Mouse (Mus musculus): ENCODE measurements around the gene Kcnab1. TPM values are rescaled to one million over a fixed set of nuclear protein-coding genes. Genes with fewer than 3 reads are reported as not detected.

Gene Kcnab1
- polyA plus RNA-seq, 1 experiment from 2014 or later: 2.3 TPM

- Histone ChIP-seq H3K4me2 (no peak overlapping the region), H3K27me3 (no peaks in the 10 kb centered on the region), H3K9ac (no peak overlapping the region), H3K4me3 (no peak overlapping the region), H3K4me1 (no peaks in the 10 kb centered on the region), H3K36me3 (no peaks in the 10 kb centered on the region), H3K27ac (no peak overlapping the region), H3K9me3 (no peaks in the 10 kb centered on the region)
- 65% methylated on average over 2 of the region's 2 CpGs for WGBS
- no peak for ATAC-seq (ENCODE audit: borderline replicate concordance, extremely low read depth, low FRiP score, low TSS enrichment)
Observed at GRCm38 (mm10) chr3:65358275-65358674, 249.1 kb downstream of the Kcnab1 start.

- Histone ChIP-seq H3K4me3 (no peak overlapping the region), H3K9ac (no peak overlapping the region), H3K4me2 (no peak overlapping the region), H3K36me3 (no peaks in the 10 kb centered on the region), H3K4me1 (no peaks in the 10 kb centered on the region), H3K9me3 (no peaks in the 10 kb centered on the region), H3K27me3 (no peaks in the 10 kb centered on the region), H3K27ac (no peak overlapping the region)
- 83% methylated on average over 2 of the region's 2 CpGs for WGBS
- no peak for ATAC-seq (ENCODE audit: borderline replicate concordance, extremely low read depth, low FRiP score, low TSS enrichment)
Observed at GRCm38 (mm10) chr3:65358841-65359240, 249.7 kb downstream of the Kcnab1 start.

- ATAC-seq (ENCODE audit: borderline replicate concordance, extremely low read depth, low FRiP score, low TSS enrichment): peak; percentile 35; the same call in 1 of the 2 replicates
- WGBS: 35% methylated on average over 8 of the region's 8 CpGs
- no peak overlapping the region for H3K4me3 ChIP-seq
- no peak overlapping the region for H3K4me2 ChIP-seq
- no peak overlapping the region for H3K9ac ChIP-seq
- H3K9me3 ChIP-seq: no peaks in the 10 kb centered on the region
- H3K4me1 ChIP-seq: no peaks in the 10 kb centered on the region
- no peaks in the 10 kb centered on the region for H3K27me3 ChIP-seq
- no peak overlapping the region for H3K27ac ChIP-seq
- no peaks in the 10 kb centered on the region for H3K36me3 ChIP-seq
Observed at GRCm38 (mm10) chr3:65360163-65360969, 251.2 kb downstream of the Kcnab1 start.

- no peaks in the 10 kb centered on the region for H3K27me3 ChIP-seq
- ATAC-seq (ENCODE audit: borderline replicate concordance, extremely low read depth, low FRiP score, low TSS enrichment): no peak
- H3K4me2 ChIP-seq: no peak overlapping the region
- H3K4me1 ChIP-seq: no peaks in the 10 kb centered on the region
- H3K4me3 ChIP-seq: no peak overlapping the region
- no peak overlapping the region for H3K27ac ChIP-seq
- H3K9ac ChIP-seq: no peak overlapping the region
- H3K36me3 ChIP-seq: peaks cover 3% of the 10 kb centered on the region; the same call in 1 of the 2 replicates
- 75% methylated on average over 1 of the region's 1 CpGs for WGBS
- no peaks in the 10 kb centered on the region for H3K9me3 ChIP-seq
Observed at GRCm38 (mm10) chr3:65363438-65363837, 254.3 kb downstream of the Kcnab1 start.

GRCm38 (mm10) chr3:65365184-65365583 lies 256.0 kb downstream of the Kcnab1 start:
- no peaks in the 10 kb centered on the region for H3K27me3 ChIP-seq
- H3K36me3 ChIP-seq: peaks cover 12% of the 10 kb centered on the region
- ATAC-seq (ENCODE audit: borderline replicate concordance, extremely low read depth, low FRiP score, low TSS enrichment): no peak
- WGBS: 64% methylated on average over 6 of the region's 6 CpGs
- H3K9me3 ChIP-seq: no peaks in the 10 kb centered on the region
- no peak overlapping the region for H3K4me3 ChIP-seq
- H3K4me1 ChIP-seq: no peaks in the 10 kb centered on the region
- no peak overlapping the region for H3K27ac ChIP-seq
- no peak overlapping the region for H3K9ac ChIP-seq
- no peak overlapping the region for H3K4me2 ChIP-seq

GRCm38 (mm10) chr3:65365921-65366710 lies 256.9 kb downstream of the Kcnab1 start:
- Histone ChIP-seq H3K27ac (no peak overlapping the region), H3K9me3 (no peaks in the 10 kb centered on the region), H3K4me1 (no peaks in the 10 kb centered on the region), H3K36me3 (peaks cover 16% of the 10 kb centered on the region), H3K9ac (no peak overlapping the region), H3K4me2 (no peak overlapping the region), H3K27me3 (no peaks in the 10 kb centered on the region), H3K4me3 (no peak overlapping the region)
- 77% methylated on average over 10 of the region's 10 CpGs for WGBS
- ATAC-seq (ENCODE audit: borderline replicate concordance, extremely low read depth, low FRiP score, low TSS enrichment): no peak

- Histone ChIP-seq H3K36me3 (peaks cover 24% of the 10 kb centered on the region), H3K4me2 (no peak overlapping the region), H3K27ac (no peak overlapping the region), H3K27me3 (no peaks in the 10 kb centered on the region), H3K9me3 (no peaks in the 10 kb centered on the region), H3K4me1 (no peaks in the 10 kb centered on the region), H3K9ac (no peak overlapping the region), H3K4me3 (no peak overlapping the region)
- WGBS: 70% methylated on average over 4 of the region's 4 CpGs
- ATAC-seq (ENCODE audit: borderline replicate concordance, extremely low read depth, low FRiP score, low TSS enrichment): no peak
Observed at GRCm38 (mm10) chr3:65367944-65368343, 258.8 kb downstream of the Kcnab1 start.

GRCm38 (mm10) chr3:65372552-65372951 lies 263.4 kb downstream of the Kcnab1 start:
- Histone ChIP-seq H3K9ac (no peak overlapping the region), H3K4me2 (no peak overlapping the region), H3K27ac (no peak overlapping the region), H3K4me1 (no peaks in the 10 kb centered on the region), H3K4me3 (no peak overlapping the region), H3K36me3 (peaks cover 34% of the 10 kb centered on the region), H3K9me3 (no peaks in the 10 kb centered on the region), H3K27me3 (no peaks in the 10 kb centered on the region)
- no peak for ATAC-seq (ENCODE audit: borderline replicate concordance, extremely low read depth, low FRiP score, low TSS enrichment)
- WGBS: 84% methylated on average over 4 of the region's 4 CpGs

GRCm38 (mm10) chr3:65373594-65374182 lies 264.5 kb downstream of the Kcnab1 start:
- 46% methylated on average over 5 of the region's 5 CpGs for WGBS
- H3K27me3 ChIP-seq: no peaks in the 10 kb centered on the region
- no peak for ATAC-seq (ENCODE audit: borderline replicate concordance, extremely low read depth, low FRiP score, low TSS enrichment)
- no peaks in the 10 kb centered on the region for H3K9me3 ChIP-seq
- H3K4me3 ChIP-seq: no peak overlapping the region
- H3K36me3 ChIP-seq: peaks cover 38% of the 10 kb centered on the region
- no peaks in the 10 kb centered on the region for H3K4me1 ChIP-seq
- peak overlapping the region; percentile 50 for H3K27ac ChIP-seq
- H3K9ac ChIP-seq: no peak overlapping the region
- no peak overlapping the region for H3K4me2 ChIP-seq

GRCm38 (mm10) chr3:65374729-65375128 lies 265.5 kb downstream of the Kcnab1 start:
- H3K4me2 ChIP-seq: no peak overlapping the region
- no peak overlapping the region for H3K4me3 ChIP-seq
- no peaks in the 10 kb centered on the region for H3K4me1 ChIP-seq
- H3K27me3 ChIP-seq: no peaks in the 10 kb centered on the region
- 78% methylated on average over 3 of the region's 3 CpGs for WGBS
- no peaks in the 10 kb centered on the region for H3K9me3 ChIP-seq
- ATAC-seq (ENCODE audit: borderline replicate concordance, extremely low read depth, low FRiP score, low TSS enrichment): no peak
- peaks cover 35% of the 10 kb centered on the region for H3K36me3 ChIP-seq
- H3K9ac ChIP-seq: no peak overlapping the region
- no peak overlapping the region for H3K27ac ChIP-seq

- H3K4me2 ChIP-seq: no peak overlapping the region
- H3K4me3 ChIP-seq: no peak overlapping the region
- H3K27ac ChIP-seq: no peak overlapping the region
- ATAC-seq (ENCODE audit: borderline replicate concordance, extremely low read depth, low FRiP score, low TSS enrichment): no peak
- no peak overlapping the region for H3K9ac ChIP-seq
- H3K4me1 ChIP-seq: no peaks in the 10 kb centered on the region
- peaks cover 48% of the 10 kb centered on the region for H3K36me3 ChIP-seq
- no peaks in the 10 kb centered on the region for H3K9me3 ChIP-seq
- no peaks in the 10 kb centered on the region for H3K27me3 ChIP-seq
Observed at GRCm38 (mm10) chr3:65378724-65379123, 269.5 kb downstream of the Kcnab1 start.

All from lung, embryonic 15.5 days (tissue).